Mouse (Mus musculus) liver, adult 2 months (tissue): Measurements from ENCODE around the gene Zfand2a. TPM values are rescaled to one million over a fixed set of nuclear protein-coding genes. Genes with fewer than 3 reads are reported as not detected.

Experiments used
- DNase-seq: peaks from one replicate; pipeline ENCODE4 v3.0.0-alpha.2; 2011; ENCODE audit warnings: low read depth, low spot score; ENCODE audit errors: extremely low read depth
- H3K27ac ChIP-seq: fragments of 200-500 bp; replicated peaks from 2 replicates; pipeline ENCODE4 v1.5.1; 2012; ENCODE audit warnings: low read depth, mild to moderate bottlenecking, control low read depth, inconsistent platforms, low read length; ENCODE audit not compliant: insufficient read depth
- H3K27me3 ChIP-seq: fragments of 200-500 bp; 2 replicates; pipeline ENCODE4 v1.6.1; 2012; ENCODE audit warnings: mild to moderate bottlenecking, moderate library complexity, low read length, inconsistent platforms; ENCODE audit not compliant: control insufficient read depth, insufficient read depth
- H3K36me3 ChIP-seq: fragments of 200-500 bp; 2 replicates; pipeline ENCODE4 v1.6.1; 2012; ENCODE audit warnings: low read length, inconsistent platforms; ENCODE audit not compliant: control insufficient read depth, insufficient read depth
- H3K4me1 ChIP-seq: fragments of 200-500 bp; 2 replicates; pipeline ENCODE4 v1.6.1; 2011; ENCODE audit warnings: low read length; ENCODE audit not compliant: control insufficient read depth, insufficient read depth
- H3K4me3 ChIP-seq: fragments of 200-500 bp; 2 replicates; pipeline ENCODE4 v1.5.1; 2011; ENCODE audit warnings: low read depth, mild to moderate bottlenecking, control low read depth, low read length, moderate library complexity; ENCODE audit not compliant: insufficient read depth
- H3K79me2 ChIP-seq: fragments of 200-500 bp; 2 replicates; pipeline ENCODE4 v1.6.1; 2012; ENCODE audit warnings: inconsistent platforms, mild to moderate bottlenecking, low read length, moderate library complexity; ENCODE audit not compliant: control insufficient read depth, insufficient read depth
- H3K9ac ChIP-seq: fragments of 200-500 bp; 2 replicates; pipeline ENCODE4 v1.6.1; 2012; ENCODE audit warnings: low read depth, mild to moderate bottlenecking, control low read depth, inconsistent platforms, low read length
- CTCF ChIP-seq: fragments of 200-500 bp; IDR thresholded peaks from 2 replicates; pipeline ENCODE4 v1.5.1; 2011; ENCODE audit warnings: low read depth, low read length, control low read depth
- POLR2A ChIP-seq: fragments of 200-500 bp; IDR thresholded peaks from 2 replicates; pipeline ENCODE4 v1.6.1; 2011; ENCODE audit warnings: low read length, control low read depth; ENCODE audit not compliant: insufficient read depth; ENCODE audit errors: extremely low read depth
- WGBS: fragments of 180-500 bp; shearing (Covaris S2); methylation state at CpG from one replicate; pipeline ENCODE4 v1.1.7; 2018; 5-methylcytosine and 5-hydroxymethylcytosine counted together
- polyA plus RNA-seq: library from polyadenylated mRNA; depleted of rRNA; stranded (reverse); fragments of >200 nt; gene quantifications from 2 replicates; pipeline ENCODE4 v1.2.3, GENCODE M21; 2012
- total RNA-seq: library from RNA; depleted of rRNA; stranded (reverse); fragments of >200 nt; gene quantifications from 2 replicates; pipeline ENCODE4 v1.2.3, GENCODE M21; 2014

Zfand2a gene
- total and polyA plus RNA-seq, 2 experiments: 3.9 to 6.4 TPM

DNA sequence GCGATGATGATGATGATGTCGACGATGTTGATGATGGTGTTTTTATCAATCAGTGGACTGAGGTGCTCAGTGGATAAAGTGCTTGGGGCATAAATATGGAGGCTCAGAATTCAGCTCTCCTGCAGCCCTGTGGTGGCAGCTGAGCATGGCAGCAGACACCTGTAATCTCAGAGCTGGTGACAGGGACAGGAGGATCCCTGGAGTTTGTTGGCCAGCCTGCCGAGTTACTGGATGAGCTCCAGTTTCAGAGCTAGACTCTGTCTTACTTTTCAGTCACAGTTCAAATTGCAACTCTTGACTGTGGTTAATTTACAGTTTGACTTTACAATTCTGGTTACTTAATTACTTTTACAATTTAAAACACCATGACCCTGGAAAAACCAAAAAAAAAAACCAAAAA lies 27.9 kb upstream of the Zfand2a start:
- 87% methylated on average over 4 of the region's 4 CpGs for WGBS
- H3K36me3 ChIP-seq: no peaks in the 10 kb centered on the region

GRCm38 (mm10) chr5:139510682-139511366 lies 26.5 kb upstream of the Zfand2a start:
- TF ChIP-seq POLR2A (no peak), CTCF (0 out of 2 replicates have a peak, but pooled peaks have one; percentile 5)
- Histone ChIP-seq H3K4me3 (no peak overlapping the region), H3K4me1 (no peaks in the 10 kb centered on the region), H3K9ac (no peak overlapping the region), H3K79me2 (no peaks in the 10 kb centered on the region), H3K36me3 (no peaks in the 10 kb centered on the region), H3K27me3 (peaks cover 8% of the 10 kb centered on the region; the same call in 1 of the 2 replicates), H3K27ac (no peak overlapping the region)
- 23% methylated on average over 17 of the region's 17 CpGs for WGBS
- DNase-seq: no peak

More for the DNA sequence above, 27.9 kb upstream of the Zfand2a start:
- no peak overlapping the region for H3K4me3 ChIP-seq
- no peaks in the 10 kb centered on the region for H3K79me2 ChIP-seq
- no peak overlapping the region for H3K27ac ChIP-seq
- H3K27me3 ChIP-seq: peaks cover 8% of the 10 kb centered on the region; the same call in 1 of the 2 replicates
- TF ChIP-seq CTCF (no peak), POLR2A (no peak)
- DNase-seq: no peak
- no peak overlapping the region for H3K9ac ChIP-seq
- no peaks in the 10 kb centered on the region for H3K4me1 ChIP-seq

DNA sequence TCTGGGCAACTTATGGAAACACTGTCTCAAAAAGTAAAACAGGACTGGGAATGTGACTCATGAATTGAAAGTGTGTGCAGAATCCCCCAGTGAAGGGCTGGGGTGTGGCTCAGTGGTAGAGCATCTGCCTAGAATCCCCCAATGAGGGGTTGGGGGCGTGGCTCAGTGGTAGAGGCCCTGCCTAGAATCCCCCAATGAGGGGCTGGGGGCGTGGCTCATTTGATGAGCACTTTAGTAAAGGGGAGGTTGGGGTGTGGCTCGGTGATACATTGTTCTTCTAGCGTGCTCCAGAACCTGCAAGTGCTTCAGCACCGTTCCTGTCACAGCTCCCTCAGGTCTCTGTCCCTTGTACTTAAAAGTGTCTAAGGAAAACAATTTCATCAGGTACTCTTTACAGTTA lies 21.9 kb upstream of the Zfand2a start:
- Histone ChIP-seq H3K79me2 (no peaks in the 10 kb centered on the region), H3K36me3 (no peaks in the 10 kb centered on the region), H3K4me1 (no peaks in the 10 kb centered on the region), H3K27me3 (peaks cover 5% of the 10 kb centered on the region; the same call in 1 of the 2 replicates), H3K27ac (no peak overlapping the region), H3K4me3 (no peak overlapping the region), H3K9ac (no peak overlapping the region)
- DNase-seq: no peak
- 10% methylated on average over 5 of the region's 5 CpGs for WGBS
- no peak for TF ChIP-seq CTCF
- TF ChIP-seq POLR2A: no peak

DNA sequence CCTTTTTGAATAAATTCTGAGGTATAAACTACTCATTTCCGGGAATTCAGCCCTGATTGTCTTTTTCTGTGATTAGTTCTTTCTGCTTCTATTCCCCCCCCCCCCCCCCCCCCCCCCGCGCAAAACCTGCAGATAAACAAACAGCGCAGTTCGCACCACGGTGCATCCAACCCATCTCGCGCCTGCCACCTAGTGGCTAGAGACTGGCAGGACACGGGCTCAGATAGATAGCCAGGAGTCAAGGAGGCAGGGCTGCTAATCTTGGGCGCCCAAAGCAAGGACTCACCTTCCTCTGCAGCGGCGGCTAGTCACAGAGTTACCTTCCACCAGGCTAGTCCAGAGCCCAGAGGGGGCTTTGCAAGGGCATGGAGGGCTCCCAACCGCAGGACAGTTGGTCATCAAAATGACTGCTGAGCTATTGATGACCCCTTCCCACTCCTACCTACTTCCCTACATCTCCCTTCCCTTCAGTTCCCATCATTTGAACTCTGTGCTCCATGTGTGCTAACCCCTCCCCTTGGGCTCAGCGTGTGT lies 20.8 kb upstream of the Zfand2a start:
- H3K9ac ChIP-seq: no peak overlapping the region
- no peak overlapping the region for H3K4me3 ChIP-seq
- DNase-seq: peak; percentile 48
- no peaks in the 10 kb centered on the region for H3K79me2 ChIP-seq
- peaks cover 2% of the 10 kb centered on the region; the same call in 1 of the 2 replicates for H3K27me3 ChIP-seq
- TF ChIP-seq POLR2A (no peak), CTCF (peak; percentile 94)
- H3K4me1 ChIP-seq: no peaks in the 10 kb centered on the region
- no peak overlapping the region for H3K27ac ChIP-seq
- H3K36me3 ChIP-seq: no peaks in the 10 kb centered on the region
- WGBS: 2% methylated on average over 14 of the region's 14 CpGs

GRCm38 (mm10) chr5:139502281-139502680 lies 17.9 kb upstream of the Zfand2a start:
- no peak overlapping the region for H3K27ac ChIP-seq
- H3K9ac ChIP-seq: no peak overlapping the region
- no peak for TF ChIP-seq CTCF
- no peak for TF ChIP-seq POLR2A
- H3K4me1 ChIP-seq: no peaks in the 10 kb centered on the region
- 84% methylated on average over 14 of the region's 14 CpGs for WGBS
- no peaks in the 10 kb centered on the region; the same call in 1 of the 2 replicates for H3K27me3 ChIP-seq
- H3K4me3 ChIP-seq: no peak overlapping the region
- no peak for DNase-seq
- H3K36me3 ChIP-seq: no peaks in the 10 kb centered on the region
- H3K79me2 ChIP-seq: no peaks in the 10 kb centered on the region

DNA sequence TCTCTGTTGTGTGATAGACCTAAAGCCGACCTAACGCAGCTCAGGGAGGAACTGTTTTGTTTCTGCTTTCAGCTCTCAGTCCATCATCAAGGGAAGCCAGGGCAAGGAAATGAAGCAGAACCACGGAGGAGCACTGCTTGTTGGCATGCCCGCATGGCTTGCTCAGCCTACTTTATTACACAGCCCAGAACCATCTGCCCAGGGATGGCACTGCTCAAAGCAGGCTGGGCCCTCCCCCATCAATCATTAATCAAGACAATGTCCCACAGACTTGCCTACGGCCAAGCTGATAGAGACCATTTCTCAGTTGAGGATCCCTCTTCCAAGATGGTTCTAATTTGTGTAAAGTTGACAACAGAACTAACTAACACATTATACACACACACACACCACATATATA lies 14.4 kb upstream of the Zfand2a start:
- H3K36me3 ChIP-seq: no peaks in the 10 kb centered on the region
- no peaks in the 10 kb centered on the region for H3K4me1 ChIP-seq
- H3K79me2 ChIP-seq: no peaks in the 10 kb centered on the region
- no peak overlapping the region for H3K9ac ChIP-seq
- DNase-seq: peak; percentile 69
- H3K27me3 ChIP-seq: peaks cover 5% of the 10 kb centered on the region; the same call in 1 of the 2 replicates
- whole genome bisulfite sequencing: 41% methylated on average over 5 of the region's 5 CpGs
- no peak overlapping the region for H3K27ac ChIP-seq
- H3K4me3 ChIP-seq: no peak overlapping the region
- TF ChIP-seq POLR2A: no peak
- no peak for TF ChIP-seq CTCF
